Mouse (Mus musculus) stomach, embryonic 16.5 days (tissue): ENCODE measurements around the gene Akap2. TPM values are rescaled to one million over a fixed set of nuclear protein-coding genes. Genes with fewer than 3 reads are reported as not detected.

Experiments
- ATAC-seq: fragments of 200-750 bp; cut with Nextera tagmentation; 2 replicates; pipeline ENCODE4 v1.8.0; 2017; ENCODE audit warnings: moderate number of reproducible peaks, moderate TSS enrichment; ENCODE audit not compliant: insufficient read depth, low FRiP score
- H3K27ac ChIP-seq: fragments of 300-500 bp; sonication (generic); 2 replicates; pipeline ENCODE4 v1.5.1; 2014; ENCODE audit warnings: low read length
- H3K27me3 ChIP-seq: fragments of 300-500 bp; sonication (generic); 2 replicates; pipeline ENCODE4 v1.6.1; 2014; ENCODE audit warnings: low read length, control low read depth, mixed read lengths; ENCODE audit not compliant: control insufficient read depth, insufficient read depth
- H3K36me3 ChIP-seq: fragments of 300-500 bp; sonication (generic); 2 replicates; pipeline ENCODE4 v1.6.1; 2014; ENCODE audit warnings: low read length; ENCODE audit not compliant: control insufficient read depth, insufficient read depth
- H3K4me1 ChIP-seq: fragments of 300-500 bp; sonication (generic); 2 replicates; pipeline ENCODE4 v1.6.1; 2014; ENCODE audit warnings: low read length, control low read depth, mixed read lengths; ENCODE audit not compliant: control insufficient read depth, insufficient read depth
- H3K4me2 ChIP-seq: fragments of 300-500 bp; sonication (generic); 2 replicates; pipeline ENCODE4 v1.6.1; 2014; ENCODE audit warnings: low read depth, low read length, mixed read lengths
- H3K4me3 ChIP-seq: fragments of 300-500 bp; sonication (generic); replicated peaks from 2 replicates; pipeline ENCODE4 v1.5.1; 2014; ENCODE audit warnings: mild to moderate bottlenecking, low read length
- H3K9ac ChIP-seq: fragments of 300-500 bp; sonication (generic); 2 replicates; pipeline ENCODE4 v1.6.1; 2014; ENCODE audit warnings: low read length
- H3K9me3 ChIP-seq: fragments of 300-500 bp; sonication (generic); replicated peaks from 2 replicates; pipeline ENCODE4 v1.6.1; 2016; ENCODE audit warnings: low read length, control low read depth; ENCODE audit not compliant: control insufficient read depth
- WGBS: fragments of 180-500 bp; shearing (Covaris S2); extraction: QIAGEN DNeasy Blood & Tissue Kit; methylation state at CpG from one replicate; pipeline ENCODE4 v1.1.7; 2014; 5-methylcytosine and 5-hydroxymethylcytosine counted together
- polyA plus RNA-seq: library from polyadenylated mRNA; unstranded; fragments of >200 nt; fragmentation: Nextera tagmentation; extraction: Ambion mirVana; gene quantifications from 2 replicates; pipeline ENCODE4 v1.2.1, GENCODE M21; 2015

The Akap2 gene
- polyA plus RNA-seq, 1 experiment from 2014 or later: 26.5 TPM

- no peak for ATAC-seq
- H3K9me3 ChIP-seq: no peaks in the 10 kb centered on the region
- WGBS: 77% methylated on average over 5 of the region's 5 CpGs
Measured at GRCm38 (mm10) chr4:57694356-57695136, 22.9 kb upstream of the Akap2 start.

GRCm38 (mm10) chr4:57696955-57697354 lies 20.5 kb upstream of the Akap2 start:
- H3K4me3 ChIP-seq: no peak overlapping the region
- no peaks in the 10 kb centered on the region for H3K9me3 ChIP-seq
- H3K36me3 ChIP-seq: no peaks in the 10 kb centered on the region
- no peak overlapping the region for H3K4me2 ChIP-seq
- whole genome bisulfite sequencing: 95% methylated on average over 11 of the region's 11 CpGs
- H3K27me3 ChIP-seq: no peaks in the 10 kb centered on the region
- H3K4me1 ChIP-seq: no peaks in the 10 kb centered on the region
- H3K27ac ChIP-seq: no peak overlapping the region
- H3K9ac ChIP-seq: no peak overlapping the region
- ATAC-seq: no peak

More at GRCm38 (mm10) chr4:57694356-57695136, 22.9 kb upstream of the Akap2 start:
- Histone ChIP-seq H3K27me3 (no peaks in the 10 kb centered on the region), H3K4me1 (no peaks in the 10 kb centered on the region), H3K9ac (no peak overlapping the region), H3K4me2 (no peak overlapping the region), H3K4me3 (no peak overlapping the region), H3K27ac (no peak overlapping the region), H3K36me3 (no peaks in the 10 kb centered on the region)

- Histone ChIP-seq H3K4me2 (no peak overlapping the region), H3K27me3 (no peaks in the 10 kb centered on the region), H3K4me3 (no peak overlapping the region), H3K36me3 (no peaks in the 10 kb centered on the region), H3K9me3 (no peaks in the 10 kb centered on the region), H3K9ac (no peak overlapping the region), H3K4me1 (no peaks in the 10 kb centered on the region), H3K27ac (no peak overlapping the region)
- ATAC-seq: no peak
- WGBS: 82% methylated on average over 12 of the region's 12 CpGs
Measured at GRCm38 (mm10) chr4:57697918-57698611, 19.4 kb upstream of the Akap2 start.

- H3K36me3 ChIP-seq: no peaks in the 10 kb centered on the region
- H3K4me1 ChIP-seq: no peaks in the 10 kb centered on the region
- no peak overlapping the region for H3K4me3 ChIP-seq
- no peaks in the 10 kb centered on the region for H3K27me3 ChIP-seq
- no peak overlapping the region for H3K27ac ChIP-seq
- ATAC-seq: no peak
- H3K4me2 ChIP-seq: no peak overlapping the region
- 65% methylated on average over 5 of the region's 5 CpGs for WGBS
- no peaks in the 10 kb centered on the region for H3K9me3 ChIP-seq
- H3K9ac ChIP-seq: no peak overlapping the region
Measured at GRCm38 (mm10) chr4:57701576-57701975, 15.9 kb upstream of the Akap2 start.

- Histone ChIP-seq H3K4me2 (no peak overlapping the region), H3K9me3 (no peaks in the 10 kb centered on the region), H3K9ac (no peak overlapping the region), H3K27me3 (no peaks in the 10 kb centered on the region), H3K4me3 (no peak overlapping the region), H3K27ac (no peak overlapping the region), H3K4me1 (no peaks in the 10 kb centered on the region), H3K36me3 (no peaks in the 10 kb centered on the region)
- no peak; the same call in 1 of the 2 replicates for ATAC-seq
- WGBS: 69% methylated on average over 11 of the region's 11 CpGs
Measured at GRCm38 (mm10) chr4:57703574-57704470, 13.6 kb upstream of the Akap2 start.

GRCm38 (mm10) chr4:57704575-57704974 lies 12.9 kb upstream of the Akap2 start:
- H3K9me3 ChIP-seq: no peaks in the 10 kb centered on the region
- H3K27ac ChIP-seq: no peak overlapping the region
- H3K9ac ChIP-seq: no peak overlapping the region
- H3K4me2 ChIP-seq: no peak overlapping the region
- no peak overlapping the region for H3K4me3 ChIP-seq
- H3K36me3 ChIP-seq: 0 out of 2 replicates have a peak, but pooled peaks cover 3% of the 10 kb centered on the region
- no peaks in the 10 kb centered on the region for H3K27me3 ChIP-seq
- no peaks in the 10 kb centered on the region for H3K4me1 ChIP-seq
- no peak for ATAC-seq
- 91% methylated on average over 7 of the region's 7 CpGs for WGBS

GRCm38 (mm10) chr4:57715849-57716248 lies 1.6 kb upstream of the Akap2 start:
- H3K36me3 ChIP-seq: no peaks in the 10 kb centered on the region
- H3K9me3 ChIP-seq: no peaks in the 10 kb centered on the region
- H3K9ac ChIP-seq: no peak overlapping the region
- no peak overlapping the region for H3K4me2 ChIP-seq
- H3K4me1 ChIP-seq: peaks cover 5% of the 10 kb centered on the region; the same call in 1 of the 2 replicates
- no peak overlapping the region for H3K4me3 ChIP-seq
- no peak overlapping the region for H3K27ac ChIP-seq
- no peaks in the 10 kb centered on the region for H3K27me3 ChIP-seq
- no peak for ATAC-seq

GRCm38 (mm10) chr4:57716735-57717134 lies 722 bp upstream of the Akap2 start:
- H3K4me1 ChIP-seq: peaks cover 5% of the 10 kb centered on the region; the same call in 1 of the 2 replicates
- no peaks in the 10 kb centered on the region for H3K9me3 ChIP-seq
- no peak overlapping the region for H3K4me2 ChIP-seq
- H3K27me3 ChIP-seq: no peaks in the 10 kb centered on the region
- H3K9ac ChIP-seq: no peak overlapping the region
- 50% methylated on average over 4 of the region's 4 CpGs for WGBS
- ATAC-seq: 0 out of 2 replicates have a peak, but pooled peaks have one; percentile 29
- no peak overlapping the region for H3K27ac ChIP-seq
- no peaks in the 10 kb centered on the region for H3K36me3 ChIP-seq
- no peak overlapping the region for H3K4me3 ChIP-seq
